Mouse (Mus musculus) embryonic facial prominence, embryonic 12.5 days (tissue): ENCODE results near the gene C9. TPM values are rescaled to one million over a fixed set of nuclear protein-coding genes. Genes with fewer than 3 reads are reported as not detected.

Source experiments
- ATAC-seq: fragments of 200-750 bp; cut with Nextera tagmentation; 2 replicates; pipeline ENCODE4 v1.8.0; 2017; ENCODE audit not compliant: insufficient number of reproducible peaks, insufficient read depth, low FRiP score, low TSS enrichment
- H3K27ac ChIP-seq: fragments of 300-500 bp; sonication (generic); 2 replicates; pipeline ENCODE4 v1.5.1; 2016; ENCODE audit warnings: mild to moderate bottlenecking
- H3K27me3 ChIP-seq: fragments of 300-500 bp; sonication (generic); 2 replicates; pipeline ENCODE4 v1.6.1; 2016; ENCODE audit warnings: mild to moderate bottlenecking, moderate library complexity
- H3K36me3 ChIP-seq: fragments of 300-500 bp; sonication (generic); 2 replicates; pipeline ENCODE4 v1.6.1; 2016; ENCODE audit warnings: mild to moderate bottlenecking
- H3K4me1 ChIP-seq: fragments of 300-500 bp; sonication (generic); 2 replicates; pipeline ENCODE4 v1.6.1; 2016
- H3K4me2 ChIP-seq: fragments of 300-500 bp; sonication (generic); replicated peaks from 2 replicates; pipeline ENCODE4 v1.6.1; 2016; ENCODE audit warnings: mild to moderate bottlenecking, moderate library complexity
- H3K4me3 ChIP-seq: fragments of 300-500 bp; sonication (generic); 2 replicates; pipeline ENCODE4 v1.5.1; 2016; ENCODE audit warnings: mild to moderate bottlenecking
- H3K9ac ChIP-seq: fragments of 300-500 bp; sonication (generic); 2 replicates; pipeline ENCODE4 v1.6.1; 2016; ENCODE audit warnings: mild to moderate bottlenecking, moderate library complexity
- H3K9me3 ChIP-seq: fragments of 300-500 bp; sonication (generic); 2 replicates; pipeline ENCODE4 v1.6.1; 2016; ENCODE audit warnings: mild to moderate bottlenecking, moderate library complexity
- WGBS: fragments of 180-500 bp; shearing (Covaris S2); methylation state at CpG from one replicate; pipeline ENCODE4 v1.1.7; 2016; 5-methylcytosine and 5-hydroxymethylcytosine counted together
- polyA plus RNA-seq: library from polyadenylated mRNA; unstranded; fragments of >200 nt; fragmentation: Nextera tagmentation; extraction: Ambion mirVana; gene quantifications from 2 replicates; pipeline ENCODE4 v1.2.1, GENCODE M21; 2016

Gene C9
- polyA plus RNA-seq, result 0.10 TPM in 1 of 2 replicates, not detected in the other

DNA sequence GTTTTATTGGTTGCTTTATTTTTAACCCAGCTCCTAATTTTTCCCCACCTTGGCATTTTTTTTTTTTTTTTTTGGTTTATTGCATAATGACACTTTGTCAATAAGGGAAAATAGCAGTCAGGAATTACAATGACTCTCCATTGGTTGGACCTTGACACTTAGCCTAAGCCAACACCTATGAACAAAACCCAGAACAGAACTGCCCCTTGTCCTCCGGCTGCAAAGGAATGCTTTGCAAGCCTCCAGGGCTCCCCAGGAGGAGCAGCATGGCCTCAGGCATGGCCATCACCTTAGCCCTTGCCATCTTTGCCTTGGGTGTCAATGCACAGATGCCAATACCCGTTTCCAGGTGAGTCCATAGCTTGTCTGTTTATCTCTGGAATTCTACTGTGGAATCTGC is at the start of gene C9:
Gene C9, plus strand, starts transcription at position 193 of the 400 bp plus-strand sequence.
- Histone ChIP-seq H3K4me2 (no peak within 1 kb of the TSS), H3K4me1 (peaks cover 5% of the 10 kb centered on the region; the same call in 1 of the 2 replicates), H3K27me3 (no peaks in the 10 kb centered on the region), H3K9ac (no peak within 1 kb of the TSS), H3K36me3 (no peaks in the 10 kb centered on the region), H3K27ac (no peak within 1 kb of the TSS), H3K4me3 (no peak within 1 kb of the TSS), H3K9me3 (no peaks in the 10 kb centered on the region)
- no peak for ATAC-seq
- WGBS, result 73% methylated on average over 2 of the region's 2 CpGs

- Histone ChIP-seq H3K9me3 (no peaks in the 10 kb centered on the region), H3K27ac (no peak overlapping the region), H3K4me3 (no peak overlapping the region), H3K4me1 (no peaks in the 10 kb centered on the region), H3K27me3 (no peaks in the 10 kb centered on the region), H3K4me2 (no peak overlapping the region), H3K9ac (no peak overlapping the region), H3K36me3 (peaks cover 10% of the 10 kb centered on the region; the same call in 1 of the 2 replicates)
- ATAC-seq, result no peak
- WGBS, result 87% methylated on average over 4 of the region's 4 CpGs
Observed at GRCm38 (mm10) chr15:6398211-6398610, 46.9 kb upstream of the C9 start.

- 0 out of 2 replicates have a peak, but pooled peaks cover 1% of the 10 kb centered on the region for H3K4me1 ChIP-seq
- H3K36me3 ChIP-seq, result peaks cover 5% of the 10 kb centered on the region; the same call in 1 of the 2 replicates
- ATAC-seq, result no peak
- H3K9ac ChIP-seq, result no peak overlapping the region
- H3K4me3 ChIP-seq, result no peak overlapping the region
- no peaks in the 10 kb centered on the region for H3K9me3 ChIP-seq
- H3K27me3 ChIP-seq, result no peaks in the 10 kb centered on the region
- no peak overlapping the region for H3K27ac ChIP-seq
- 85% methylated on average over 6 of the region's 6 CpGs for WGBS
- H3K4me2 ChIP-seq, result no peak overlapping the region
Observed at GRCm38 (mm10) chr15:6398881-6399280, 46.2 kb upstream of the C9 start.

- H3K4me2 ChIP-seq, result no peak overlapping the region
- H3K9me3 ChIP-seq, result no peaks in the 10 kb centered on the region
- no peaks in the 10 kb centered on the region for H3K27me3 ChIP-seq
- H3K36me3 ChIP-seq, result peaks cover 5% of the 10 kb centered on the region; the same call in 1 of the 2 replicates
- peaks cover 8% of the 10 kb centered on the region; the same call in 1 of the 2 replicates for H3K4me1 ChIP-seq
- H3K9ac ChIP-seq, result no peak overlapping the region
- H3K27ac ChIP-seq, result no peak overlapping the region
- H3K4me3 ChIP-seq, result no peak overlapping the region
- WGBS, result 75% methylated on average over 8 of the region's 8 CpGs
- no peak for ATAC-seq
Observed at GRCm38 (mm10) chr15:6400115-6400514, 45.0 kb upstream of the C9 start.

- H3K4me1 ChIP-seq, result peaks cover 8% of the 10 kb centered on the region; the same call in 1 of the 2 replicates
- no peaks in the 10 kb centered on the region for H3K36me3 ChIP-seq
- H3K4me3 ChIP-seq, result no peak overlapping the region
- H3K9me3 ChIP-seq, result no peaks in the 10 kb centered on the region
- no peak overlapping the region for H3K9ac ChIP-seq
- no peak overlapping the region for H3K4me2 ChIP-seq
- WGBS, result 81% methylated on average over 2 of the region's 2 CpGs
- no peak for ATAC-seq
- H3K27me3 ChIP-seq, result no peaks in the 10 kb centered on the region
- H3K27ac ChIP-seq, result no peak overlapping the region
Observed at GRCm38 (mm10) chr15:6402433-6402832, 42.7 kb upstream of the C9 start.

GRCm38 (mm10) chr15:6404172-6404571 is 41.0 kb upstream of the C9 start:
- WGBS, result 66% methylated on average over 5 of the region's 5 CpGs
- no peak overlapping the region for H3K4me3 ChIP-seq
- H3K4me2 ChIP-seq, result no peak overlapping the region
- H3K36me3 ChIP-seq, result no peaks in the 10 kb centered on the region
- peaks cover 8% of the 10 kb centered on the region; the same call in 1 of the 2 replicates for H3K4me1 ChIP-seq
- no peak for ATAC-seq
- no peaks in the 10 kb centered on the region for H3K9me3 ChIP-seq
- H3K27ac ChIP-seq, result no peak overlapping the region
- no peaks in the 10 kb centered on the region for H3K27me3 ChIP-seq
- no peak overlapping the region for H3K9ac ChIP-seq

GRCm38 (mm10) chr15:6406771-6407170 is 38.4 kb upstream of the C9 start:
- Histone ChIP-seq H3K36me3 (no peaks in the 10 kb centered on the region), H3K4me2 (no peak overlapping the region), H3K9ac (no peak overlapping the region), H3K27me3 (no peaks in the 10 kb centered on the region), H3K4me3 (no peak overlapping the region), H3K9me3 (no peaks in the 10 kb centered on the region), H3K27ac (no peak overlapping the region), H3K4me1 (peaks cover 8% of the 10 kb centered on the region; the same call in 1 of the 2 replicates)
- WGBS, result 85% methylated on average over 6 of the region's 6 CpGs
- ATAC-seq, result no peak

DNA sequence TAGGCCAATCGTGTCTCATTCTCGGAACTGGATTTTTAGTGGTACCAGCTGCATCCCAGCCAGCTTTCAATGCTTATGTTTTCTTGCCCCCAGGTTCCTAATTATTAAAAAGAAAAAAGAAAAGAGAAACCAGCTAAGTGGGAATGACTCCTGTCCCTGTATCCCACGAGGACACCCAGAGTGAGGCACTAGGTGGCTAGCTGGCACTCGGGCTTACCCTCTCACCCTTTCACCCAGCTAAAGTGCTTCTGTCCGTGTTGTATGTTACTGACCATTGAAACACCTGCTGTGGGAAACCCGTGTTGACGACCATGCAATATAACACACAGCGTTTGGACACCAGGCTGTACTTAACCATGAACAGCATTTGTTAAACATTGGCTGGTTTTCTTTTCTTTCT is 36.1 kb upstream of the C9 start:
- Histone ChIP-seq H3K4me1 (peaks cover 5% of the 10 kb centered on the region; the same call in 1 of the 2 replicates), H3K27ac (no peak overlapping the region), H3K9ac (no peak overlapping the region), H3K4me3 (no peak overlapping the region), H3K4me2 (no peak overlapping the region), H3K9me3 (no peaks in the 10 kb centered on the region), H3K36me3 (no peaks in the 10 kb centered on the region), H3K27me3 (no peaks in the 10 kb centered on the region)
- ATAC-seq, result no peak
- WGBS, result 79% methylated on average over 8 of the region's 8 CpGs

GRCm38 (mm10) chr15:6410161-6410560 is 35.0 kb upstream of the C9 start:
- 0 out of 2 replicates have a peak, but pooled peaks cover 3% of the 10 kb centered on the region for H3K36me3 ChIP-seq
- H3K4me3 ChIP-seq, result no peak overlapping the region
- H3K27me3 ChIP-seq, result no peaks in the 10 kb centered on the region
- no peaks in the 10 kb centered on the region for H3K9me3 ChIP-seq
- no peak overlapping the region for H3K4me2 ChIP-seq
- WGBS, result 92% methylated on average over 3 of the region's 3 CpGs
- H3K9ac ChIP-seq, result no peak overlapping the region
- ATAC-seq, result no peak
- H3K27ac ChIP-seq, result no peak overlapping the region
- no peaks in the 10 kb centered on the region for H3K4me1 ChIP-seq

- Histone ChIP-seq H3K9ac (no peak overlapping the region), H3K4me2 (no peak overlapping the region), H3K9me3 (no peaks in the 10 kb centered on the region), H3K4me3 (no peak overlapping the region), H3K4me1 (no peaks in the 10 kb centered on the region), H3K36me3 (0 out of 2 replicates have a peak, but pooled peaks cover 4% of the 10 kb centered on the region), H3K27me3 (no peaks in the 10 kb centered on the region), H3K27ac (no peak overlapping the region)
- WGBS, result 86% methylated on average over 6 of the region's 6 CpGs
- no peak for ATAC-seq
Observed at GRCm38 (mm10) chr15:6411334-6411733, 33.8 kb upstream of the C9 start.

GRCm38 (mm10) chr15:6415317-6415716 is 29.8 kb upstream of the C9 start:
- no peak overlapping the region for H3K4me2 ChIP-seq
- peaks cover 29% of the 10 kb centered on the region for H3K36me3 ChIP-seq
- no peak overlapping the region for H3K9ac ChIP-seq
- no peaks in the 10 kb centered on the region for H3K27me3 ChIP-seq
- WGBS, result 88% methylated on average over 5 of the region's 5 CpGs
- H3K27ac ChIP-seq, result no peak overlapping the region
- H3K4me3 ChIP-seq, result no peak overlapping the region
- H3K9me3 ChIP-seq, result no peaks in the 10 kb centered on the region
- H3K4me1 ChIP-seq, result no peaks in the 10 kb centered on the region
- no peak for ATAC-seq

- Histone ChIP-seq H3K27ac (no peak overlapping the region), H3K27me3 (no peaks in the 10 kb centered on the region)
Observed at GRCm38 (mm10) chr15:6431777-6432176, 13.3 kb upstream of the C9 start.

More at GRCm38 (mm10) chr15:6431777-6432176, 13.3 kb upstream of the C9 start:
- H3K4me3 ChIP-seq, result no peak overlapping the region
- 78% methylated on average over 7 of the region's 7 CpGs for WGBS
- ATAC-seq, result no peak
- H3K36me3 ChIP-seq, result peaks cover 47% of the 10 kb centered on the region
- no peaks in the 10 kb centered on the region for H3K4me1 ChIP-seq
- no peak overlapping the region for H3K9ac ChIP-seq
- H3K4me2 ChIP-seq, result no peak overlapping the region
- H3K9me3 ChIP-seq, result no peaks in the 10 kb centered on the region
